ENCODE assay signal across 13 mouse cellular contexts in genomic region chr10:6848162-6848754, GRCm38 (mm10).
A peak's percentile ranks its signal among the peaks of the same experiment; 100 is the strongest.
DNase-seq lines count a peak whose midpoint lies in the region; ATAC-seq and TF ChIP-seq lines count a peak whose summit lies in the region.
"Had no signal": no experiment of that assay in that cellular context is flagged by ENCODE, and none has a peak within 500 bp of the region (broad histone marks: within the 10 kb centered on the region; RNA-seq: fewer than 3 reads in every experiment).

No protein-coding gene starts in this region.

- ATAC-seq in Patski, result peak; percentile 91
- peak; percentile 47; the same call in 1 of the 2 replicates for ATAC-seq in embryonic facial prominence, embryonic 14.5 days (ENCODE audit: low read depth)

- peak; percentile 10 to 20 for DNase-seq in frontal cortex, adult 2 months (ENCODE audit: extremely low spot score in 1 of 2, low spot score in 1 of 2)
- no peak for DNase-seq in frontal cortex, postnatal 10 days (ENCODE audit: low spot score in 2 of 2)
- DNase-seq in left cerebral cortex, postnatal 25 days (ENCODE audit: low spot score in 2 of 2), result peak; percentile 6 to 44
- DNase-seq in left cerebral cortex, postnatal 14 days (ENCODE audit: low spot score in 2 of 2), result no peak
- peak; percentile 94 for DNase-seq in Patski (ENCODE audit: low read depth, low spot score)
- peak; percentile 9 for DNase-seq in embryonic facial prominence, embryonic 14.5 days (ENCODE audit: low spot score)
- DNase-seq in thymus, postnatal 10 days (ENCODE audit: low spot score in 2 of 2), result no peak
- DNase-seq in heart, adult 2 months, result no peak
- DNase-seq: gastrocnemius, adult 2 months; kidney, postnatal 36 days; liver, embryonic 13.5 days had no signal

- H3K4me1 ChIP-seq in embryonic facial prominence, embryonic 14.5 days (ENCODE audit: control insufficient read depth, insufficient read depth, low read length), result no peaks in the 10 kb centered on the region
- H3K4me1 ChIP-seq in heart, adult 2 months (ENCODE audit: control insufficient read depth, insufficient read depth, low read length), result no peaks in the 10 kb centered on the region
- H3K4me1 ChIP-seq: embryonic facial prominence, embryonic 12.5 days; heart, embryonic 15.5 days; liver, embryonic 13.5 days had no signal

- no peaks in the 10 kb centered on the region for H3K9me3 ChIP-seq in embryonic facial prominence, embryonic 14.5 days (ENCODE audit: control insufficient read depth, low read length)
- H3K9me3 ChIP-seq: embryonic facial prominence, embryonic 12.5 days; heart, embryonic 15.5 days; liver, embryonic 13.5 days had no signal

- 53% methylated on average over 7 of the region's 7 CpGs for WGBS in embryonic facial prominence, embryonic 14.5 days
- WGBS in heart, adult 2 months, result 41% methylated on average over 7 of the region's 7 CpGs

- no peak overlapping the region for H3K27ac ChIP-seq in embryonic facial prominence, embryonic 14.5 days (replicated peaks; ENCODE audit: low read depth, low read length)
- H3K27ac ChIP-seq in heart, adult 2 months, result no peak overlapping the region
- H3K27ac ChIP-seq: embryonic facial prominence, embryonic 12.5 days; gastrocnemius, adult 2 months; heart, embryonic 15.5 days; liver, embryonic 13.5 days had no signal

- in situ Hi-C loops in Patski (cut with MboI; ENCODE audit: low pct_unique_long_range_greater_than_20kb), result no loop called here

- no peak for TF ChIP-seq POLR2A in heart, adult 2 months (IDR thresholded peaks at IDR 0.05; ENCODE audit: insufficient read depth, low read depth, low read length)

- POLR2A ChIA-PET in Patski (lab: Charles Lee), result no interaction called here

- H3K4me3 ChIP-seq in embryonic facial prominence, embryonic 14.5 days (ENCODE audit: low read depth, low read length), result no peak overlapping the region
- no peak overlapping the region for H3K4me3 ChIP-seq in heart, adult 2 months
- H3K4me3 ChIP-seq: embryonic facial prominence, embryonic 12.5 days; gastrocnemius, adult 2 months; heart, embryonic 15.5 days; liver, embryonic 13.5 days had no signal

- H3K36me3 ChIP-seq in embryonic facial prominence, embryonic 14.5 days (ENCODE audit: control insufficient read depth, insufficient read depth, low read length), result no peaks in the 10 kb centered on the region
- no peaks in the 10 kb centered on the region for H3K36me3 ChIP-seq in heart, adult 2 months (ENCODE audit: control insufficient read depth, insufficient read depth, low read length)
- H3K36me3 ChIP-seq: embryonic facial prominence, embryonic 12.5 days; heart, embryonic 15.5 days; liver, embryonic 13.5 days had no signal

- no peaks in the 10 kb centered on the region for H3K27me3 ChIP-seq in Patski
- H3K27me3 ChIP-seq in embryonic facial prominence, embryonic 14.5 days (replicated peaks; ENCODE audit: control insufficient read depth, insufficient read depth, low read length), result no peaks in the 10 kb centered on the region
- H3K27me3 ChIP-seq in heart, adult 2 months (ENCODE audit: control insufficient read depth, insufficient read depth, low read length), result no peaks in the 10 kb centered on the region
- H3K27me3 ChIP-seq: embryonic facial prominence, embryonic 12.5 days; heart, embryonic 15.5 days; liver, embryonic 13.5 days had no signal

- no peak overlapping the region for H3K9ac ChIP-seq in embryonic facial prominence, embryonic 14.5 days (ENCODE audit: low read depth, low read length)
- no peak overlapping the region for H3K9ac ChIP-seq in heart, adult 2 months (ENCODE audit: low read depth, low read length)
- H3K9ac ChIP-seq: embryonic facial prominence, embryonic 12.5 days; heart, embryonic 15.5 days; liver, embryonic 13.5 days had no signal

- H3K79me2 ChIP-seq in heart, adult 2 months (replicated peaks; ENCODE audit: control insufficient read depth, insufficient read depth, low read length), result no peaks in the 10 kb centered on the region

- TF ChIP-seq CTCF in Patski (IDR thresholded peaks at IDR 0.05), result no peak
- TF ChIP-seq CTCF in heart, adult 2 months (IDR thresholded peaks at IDR 0.05), result no peak

- intact Hi-C loops in left cerebral cortex, postnatal 25 days (cut with DNase I), result no loop called here
- intact Hi-C loops in left cerebral cortex, postnatal 14 days (cut with DNase I), result no loop called here
- intact Hi-C loops in heart, adult 2 months (cut with DNase I), result no loop called here

- CTCF ChIA-PET in Patski (lab: Charles Lee), result interaction anchor here (1.3 kb wide), 1 partner anchor 11 kb away, joined by 7 read pairs; no protein-coding TSS in a partner anchor

- no peak overlapping the region for H3K4me2 ChIP-seq in embryonic facial prominence, embryonic 14.5 days (ENCODE audit: low read depth, low read length)
- H3K4me2 ChIP-seq: embryonic facial prominence, embryonic 12.5 days; heart, embryonic 15.5 days; liver, embryonic 13.5 days had no signal

- no peak for TF ChIP-seq EP300 in heart, adult 2 months (IDR thresholded peaks at IDR 0.05; ENCODE audit: insufficient read depth, low read depth, low read length)

Comparison
In these comparisons a context has a peak if more than half of its experiments do, and no peak if none do; other contexts are left out.
1. DNase-seq: peak in frontal cortex, adult 2 months (2 of 2), left cerebral cortex, postnatal 25 days (2 of 2), Patski (single experiment) and embryonic facial prominence, embryonic 14.5 days (single experiment); none in frontal cortex, postnatal 10 days (0 of 2), left cerebral cortex, postnatal 14 days (0 of 2), thymus, postnatal 10 days (0 of 2) and heart, adult 2 months (0 of 2).